Mouse (Mus musculus): ENCODE measurements at regions not wholly inside any gene's neighbourhood (a gene's known extent, or its start where the extent isn't known, plus 50 kb on each side); places are given as distances from the start of the nearest gene placed in this dataset.

- intact Hi-C loops (cut with DNase I): no loop called here
- H3K79me2 ChIP-seq (replicated peaks; ENCODE audit: control insufficient read depth, insufficient read depth, low read length): no peaks in the 10 kb centered on the region
- DNase-seq: no peak
- no peak overlapping the region for H3K4me3 ChIP-seq
- no peak overlapping the region for H3K9ac ChIP-seq (ENCODE audit: low read depth, low read length)
- no peaks in the 10 kb centered on the region for H3K36me3 ChIP-seq (ENCODE audit: control insufficient read depth, insufficient read depth, low read length)
- H3K4me1 ChIP-seq (ENCODE audit: control insufficient read depth, insufficient read depth, low read length): no peaks in the 10 kb centered on the region
- no peak overlapping the region for H3K27ac ChIP-seq
- WGBS: 68% methylated on average over 4 of the region's 4 CpGs
- TF ChIP-seq EP300 (IDR thresholded peaks at IDR 0.05; ENCODE audit: insufficient read depth, low read depth, low read length) (no peak), POLR2A (IDR thresholded peaks at IDR 0.05; ENCODE audit: insufficient read depth, low read depth, low read length) (no peak), CTCF (IDR thresholded peaks at IDR 0.05) (no peak)
- H3K27me3 ChIP-seq (ENCODE audit: control insufficient read depth, insufficient read depth, low read length): 0 out of 2 replicates have a peak, but pooled peaks cover 1% of the 10 kb centered on the region
These were observed 57.0 kb downstream of the Mbl2 start for GRCm38 (mm10) chr19:30289721-30290120.

GRCm38 (mm10) chr19:30295263-30295704 is 62.5 kb downstream of the Mbl2 start:
- Histone ChIP-seq H3K27ac (no peak overlapping the region), H3K36me3 (ENCODE audit: control insufficient read depth, insufficient read depth, low read length) (no peaks in the 10 kb centered on the region), H3K9ac (ENCODE audit: low read depth, low read length) (no peak overlapping the region), H3K79me2 (replicated peaks; ENCODE audit: control insufficient read depth, insufficient read depth, low read length) (no peaks in the 10 kb centered on the region), H3K4me1 (ENCODE audit: control insufficient read depth, insufficient read depth, low read length) (no peaks in the 10 kb centered on the region), H3K4me3 (no peak overlapping the region), H3K27me3 (ENCODE audit: control insufficient read depth, insufficient read depth, low read length) (no peaks in the 10 kb centered on the region)
- TF ChIP-seq CTCF (IDR thresholded peaks at IDR 0.05): peak; percentile 46
- TF ChIP-seq POLR2A (IDR thresholded peaks at IDR 0.05; ENCODE audit: insufficient read depth, low read depth, low read length): no peak
- intact Hi-C loops (cut with DNase I): no loop called here
- WGBS: 35% methylated on average over 15 of the region's 15 CpGs
- no peak for DNase-seq

GRCm38 (mm10) chr19:30296024-30296423 is 63.3 kb downstream of the Mbl2 start:
- 74% methylated on average over 3 of the region's 3 CpGs for WGBS
- intact Hi-C loops (cut with DNase I): no loop called here
- H3K4me1 ChIP-seq (ENCODE audit: control insufficient read depth, insufficient read depth, low read length): no peaks in the 10 kb centered on the region
- no peak overlapping the region for H3K27ac ChIP-seq
- H3K9ac ChIP-seq (ENCODE audit: low read depth, low read length): no peak overlapping the region
- no peak overlapping the region for H3K4me3 ChIP-seq
- no peak for DNase-seq
- no peaks in the 10 kb centered on the region for H3K36me3 ChIP-seq (ENCODE audit: control insufficient read depth, insufficient read depth, low read length)
- H3K79me2 ChIP-seq (replicated peaks; ENCODE audit: control insufficient read depth, insufficient read depth, low read length): no peaks in the 10 kb centered on the region
- TF ChIP-seq CTCF (IDR thresholded peaks at IDR 0.05): no peak
- no peak for TF ChIP-seq POLR2A (IDR thresholded peaks at IDR 0.05; ENCODE audit: insufficient read depth, low read depth, low read length)
- no peak for TF ChIP-seq EP300 (IDR thresholded peaks at IDR 0.05; ENCODE audit: insufficient read depth, low read depth, low read length)
- H3K27me3 ChIP-seq (ENCODE audit: control insufficient read depth, insufficient read depth, low read length): no peaks in the 10 kb centered on the region

- H3K4me1 ChIP-seq (ENCODE audit: control insufficient read depth, insufficient read depth, low read length): no peaks in the 10 kb centered on the region
- intact Hi-C loops (cut with DNase I): no loop called here
- H3K27me3 ChIP-seq (ENCODE audit: control insufficient read depth, insufficient read depth, low read length): no peaks in the 10 kb centered on the region
- no peak overlapping the region for H3K4me3 ChIP-seq
- WGBS: 75% methylated on average over 3 of the region's 3 CpGs
- no peak for DNase-seq
- no peak for TF ChIP-seq CTCF (IDR thresholded peaks at IDR 0.05)
- no peak for TF ChIP-seq POLR2A (IDR thresholded peaks at IDR 0.05; ENCODE audit: insufficient read depth, low read depth, low read length)
- TF ChIP-seq EP300 (IDR thresholded peaks at IDR 0.05; ENCODE audit: insufficient read depth, low read depth, low read length): no peak
- no peaks in the 10 kb centered on the region for H3K36me3 ChIP-seq (ENCODE audit: control insufficient read depth, insufficient read depth, low read length)
- H3K79me2 ChIP-seq (replicated peaks; ENCODE audit: control insufficient read depth, insufficient read depth, low read length): no peaks in the 10 kb centered on the region
- H3K9ac ChIP-seq (ENCODE audit: low read depth, low read length): no peak overlapping the region
- no peak overlapping the region for H3K27ac ChIP-seq
These were observed 66.8 kb downstream of the Mbl2 start for GRCm38 (mm10) chr19:30299536-30299935.

- H3K36me3 ChIP-seq (ENCODE audit: control insufficient read depth, insufficient read depth, low read length): no peaks in the 10 kb centered on the region
- no peaks in the 10 kb centered on the region for H3K27me3 ChIP-seq (ENCODE audit: control insufficient read depth, insufficient read depth, low read length)
- no peak for TF ChIP-seq EP300 (IDR thresholded peaks at IDR 0.05; ENCODE audit: insufficient read depth, low read depth, low read length)
- TF ChIP-seq POLR2A (IDR thresholded peaks at IDR 0.05; ENCODE audit: insufficient read depth, low read depth, low read length): no peak
- TF ChIP-seq CTCF (IDR thresholded peaks at IDR 0.05): no peak
- H3K27ac ChIP-seq: no peak overlapping the region
- no peak overlapping the region for H3K4me3 ChIP-seq
- DNase-seq: no peak
- H3K9ac ChIP-seq (ENCODE audit: low read depth, low read length): no peak overlapping the region
- H3K4me1 ChIP-seq (ENCODE audit: control insufficient read depth, insufficient read depth, low read length): no peaks in the 10 kb centered on the region
- WGBS: 60% methylated on average over 4 of the region's 4 CpGs
- no peaks in the 10 kb centered on the region for H3K79me2 ChIP-seq (replicated peaks; ENCODE audit: control insufficient read depth, insufficient read depth, low read length)
- intact Hi-C loops (cut with DNase I): no loop called here
These were observed 69.5 kb downstream of the Mbl2 start for GRCm38 (mm10) chr19:30302281-30302680.

GRCm38 (mm10) chr19:30306379-30306778 is 73.6 kb downstream of the Mbl2 start:
- H3K4me3 ChIP-seq: no peak overlapping the region
- H3K4me1 ChIP-seq (ENCODE audit: control insufficient read depth, insufficient read depth, low read length): no peaks in the 10 kb centered on the region
- TF ChIP-seq CTCF (IDR thresholded peaks at IDR 0.05): no peak
- H3K79me2 ChIP-seq (replicated peaks; ENCODE audit: control insufficient read depth, insufficient read depth, low read length): no peaks in the 10 kb centered on the region
- peak; percentile 11 to 40 for DNase-seq
- 75% methylated on average over 2 of the region's 2 CpGs for WGBS
- no peak overlapping the region for H3K27ac ChIP-seq
- no peaks in the 10 kb centered on the region for H3K36me3 ChIP-seq (ENCODE audit: control insufficient read depth, insufficient read depth, low read length)
- no peak overlapping the region for H3K9ac ChIP-seq (ENCODE audit: low read depth, low read length)
- intact Hi-C loops (cut with DNase I): no loop called here
- H3K27me3 ChIP-seq (ENCODE audit: control insufficient read depth, insufficient read depth, low read length): no peaks in the 10 kb centered on the region
